Mouse (Mus musculus) midbrain, embryonic 12.5 days (tissue): ENCODE measurements around the gene Mamdc4. TPM values are rescaled to one million over a fixed set of nuclear protein-coding genes. Genes with fewer than 3 reads are reported as not detected.
"Not testable (repeated sequence)": the region's sequence is repeated elsewhere in the genome, so short reads cannot be mapped to it uniquely, and the experiment has no call there.

ENCODE experiments used
- ATAC-seq: fragments of 200-750 bp; cut with Nextera tagmentation; 2 replicates; pipeline ENCODE4 v1.8.0; 2017; ENCODE audit warnings: low read depth, moderate TSS enrichment, moderate library complexity; ENCODE audit not compliant: low FRiP score
- H3K27ac ChIP-seq: fragments of 300-500 bp; sonication (generic); replicated peaks from 2 replicates; pipeline ENCODE4 v1.5.1; 2016; ENCODE audit warnings: mild to moderate bottlenecking
- H3K27me3 ChIP-seq: fragments of 300-500 bp; sonication (generic); 2 replicates; pipeline ENCODE4 v1.6.1; 2016; ENCODE audit warnings: mild to moderate bottlenecking
- H3K36me3 ChIP-seq: fragments of 300-500 bp; sonication (generic); 2 replicates; pipeline ENCODE4 v1.6.1; 2016
- H3K4me1 ChIP-seq: fragments of 300-500 bp; sonication (generic); 2 replicates; pipeline ENCODE4 v1.6.1; 2016
- H3K4me2 ChIP-seq: fragments of 300-500 bp; sonication (generic); replicated peaks from 2 replicates; pipeline ENCODE4 v1.6.1; 2016; ENCODE audit warnings: mild to moderate bottlenecking, moderate library complexity
- H3K4me3 ChIP-seq: fragments of 300-500 bp; sonication (generic); 2 replicates; pipeline ENCODE4 v1.5.1; 2016; ENCODE audit warnings: mild to moderate bottlenecking
- H3K9ac ChIP-seq: fragments of 300-500 bp; sonication (generic); replicated peaks from 2 replicates; pipeline ENCODE4 v1.6.1; 2016; ENCODE audit warnings: mild to moderate bottlenecking, moderate library complexity
- H3K9me3 ChIP-seq: fragments of 300-500 bp; sonication (generic); 2 replicates; pipeline ENCODE4 v1.6.1; 2016; ENCODE audit warnings: mild to moderate bottlenecking
- WGBS: fragments of 180-500 bp; shearing (Covaris S2); methylation state at CpG from one replicate; pipeline ENCODE4 v1.1.7; 2016; 5-methylcytosine and 5-hydroxymethylcytosine counted together
- polyA plus RNA-seq: library from polyadenylated mRNA; unstranded; fragments of >200 nt; fragmentation: Nextera tagmentation; extraction: Ambion mirVana; gene quantifications from 2 replicates; pipeline ENCODE4 v1.2.1, GENCODE M21; 2016

Gene Mamdc4
- polyA plus RNA-seq, 1 experiment from 2014 or later, result 5.1 TPM

- H3K36me3 ChIP-seq, H3K27ac ChIP-seq, ATAC-seq, H3K9me3 ChIP-seq, H3K4me3 ChIP-seq, H3K27me3 ChIP-seq, H3K9ac ChIP-seq, H3K4me2 ChIP-seq: not testable (repeated sequence)
- peaks cover 21% of the 10 kb centered on the region for H3K4me1 ChIP-seq
- 49% methylated on average over 2 of the region's 2 CpGs for WGBS
These were observed 19.2 kb downstream of the Mamdc4 start for GRCm38 (mm10) chr2:25555479-25555878.

GRCm38 (mm10) chr2:25553171-25553786 lies 21.4 kb downstream of the Mamdc4 start:
- not testable (repeated sequence) for H3K4me2 ChIP-seq
- WGBS, result 85% methylated on average over 4 of the region's 4 CpGs

GRCm38 (mm10) chr2:25551186-25551585 lies 23.5 kb downstream of the Mamdc4 start:
- no peak overlapping the region for H3K27ac ChIP-seq
- no peak overlapping the region for H3K4me3 ChIP-seq
- no peaks in the 10 kb centered on the region for H3K27me3 ChIP-seq
- no peaks in the 10 kb centered on the region for H3K36me3 ChIP-seq
- WGBS, result 37% methylated on average over 5 of the region's 5 CpGs
- no peaks in the 10 kb centered on the region for H3K9me3 ChIP-seq
- no peak overlapping the region for H3K4me2 ChIP-seq
- ATAC-seq, result no peak
- peaks cover 4% of the 10 kb centered on the region; the same call in 1 of the 2 replicates for H3K4me1 ChIP-seq
- no peak overlapping the region for H3K9ac ChIP-seq

More at GRCm38 (mm10) chr2:25553171-25553786, 21.4 kb downstream of the Mamdc4 start:
- not testable (repeated sequence) for H3K9me3 ChIP-seq, H3K4me3 ChIP-seq, H3K27ac ChIP-seq, H3K9ac ChIP-seq, H3K27me3 ChIP-seq, ATAC-seq, H3K36me3 ChIP-seq, H3K4me1 ChIP-seq

GRCm38 (mm10) chr2:25549021-25549991 lies 25.3 kb downstream of the Mamdc4 start:
- no peak overlapping the region for H3K27ac ChIP-seq
- WGBS, result 81% methylated on average over 9 of the region's 9 CpGs
- peaks cover 15% of the 10 kb centered on the region for H3K4me1 ChIP-seq
- no peaks in the 10 kb centered on the region for H3K9me3 ChIP-seq
- H3K4me2 ChIP-seq, result no peak overlapping the region
- H3K27me3 ChIP-seq, result no peaks in the 10 kb centered on the region
- H3K9ac ChIP-seq, result no peak overlapping the region
- no peaks in the 10 kb centered on the region for H3K36me3 ChIP-seq
- ATAC-seq, result no peak
- no peak overlapping the region for H3K4me3 ChIP-seq

GRCm38 (mm10) chr2:25546811-25547491 lies 27.7 kb downstream of the Mamdc4 start, which contains the start of gene Traf2:
Gene Traf2 (minus strand): TSS chr2:25546940.
- 2% methylated on average over 48 of the region's 48 CpGs for WGBS
- Histone ChIP-seq H3K9me3 (no peaks in the 10 kb centered on the region), H3K27me3 (no peaks in the 10 kb centered on the region), H3K4me3 (peak within 1 kb of the TSS; percentile 74), H3K4me2 (peak within 1 kb of the TSS; percentile 78), H3K27ac (peak within 1 kb of the TSS; percentile 60), H3K36me3 (no peaks in the 10 kb centered on the region), H3K9ac (peak within 1 kb of the TSS; percentile 72), H3K4me1 (peaks cover 18% of the 10 kb centered on the region)
- ATAC-seq, result peak; percentile 99

GRCm38 (mm10) chr2:25545996-25546810 lies 28.4 kb downstream of the Mamdc4 start:
- H3K9me3 ChIP-seq, result no peaks in the 10 kb centered on the region
- WGBS, result 9% methylated on average over 43 of the region's 43 CpGs

GRCm38 (mm10) chr2:25541644-25542367 lies 32.8 kb downstream of the Mamdc4 start:
- H3K4me1 ChIP-seq, result peaks cover 18% of the 10 kb centered on the region
- H3K9me3 ChIP-seq, result no peaks in the 10 kb centered on the region
- no peak overlapping the region for H3K4me3 ChIP-seq
- no peak overlapping the region for H3K9ac ChIP-seq
- H3K36me3 ChIP-seq, result peaks cover 18% of the 10 kb centered on the region
- H3K27ac ChIP-seq, result no peak overlapping the region
- H3K27me3 ChIP-seq, result no peaks in the 10 kb centered on the region
- H3K4me2 ChIP-seq, result no peak overlapping the region
- 90% methylated on average over 10 of the region's 10 CpGs for WGBS
- ATAC-seq, result no peak

More at GRCm38 (mm10) chr2:25545996-25546810, 28.4 kb downstream of the Mamdc4 start:
- H3K4me3 ChIP-seq, result peak overlapping the region; percentile 74
- H3K4me1 ChIP-seq, result peaks cover 21% of the 10 kb centered on the region
- H3K36me3 ChIP-seq, result no peaks in the 10 kb centered on the region
- H3K27me3 ChIP-seq, result no peaks in the 10 kb centered on the region
- peak overlapping the region; percentile 72 for H3K9ac ChIP-seq
- peak overlapping the region; percentile 78 for H3K4me2 ChIP-seq
- peak overlapping the region; percentile 60 for H3K27ac ChIP-seq
- peak; percentile 73 for ATAC-seq

- H3K4me3 ChIP-seq, result no peak overlapping the region
- 93% methylated on average over 4 of the region's 4 CpGs for WGBS
- H3K36me3 ChIP-seq, result peaks cover 30% of the 10 kb centered on the region
These were observed 34.1 kb downstream of the Mamdc4 start for GRCm38 (mm10) chr2:25540541-25540948.

GRCm38 (mm10) chr2:25536531-25536930 lies 38.1 kb downstream of the Mamdc4 start:
- H3K4me3 ChIP-seq, result no peak overlapping the region
- H3K4me2 ChIP-seq, result no peak overlapping the region
- no peak overlapping the region for H3K27ac ChIP-seq
- ATAC-seq, result no peak
- H3K36me3 ChIP-seq, result peaks cover 48% of the 10 kb centered on the region
- 98% methylated on average over 8 of the region's 8 CpGs for WGBS
- no peaks in the 10 kb centered on the region for H3K4me1 ChIP-seq
- H3K9ac ChIP-seq, result no peak overlapping the region
- H3K9me3 ChIP-seq, result no peaks in the 10 kb centered on the region
- H3K27me3 ChIP-seq, result no peaks in the 10 kb centered on the region

More at GRCm38 (mm10) chr2:25540541-25540948, 34.1 kb downstream of the Mamdc4 start:
- Histone ChIP-seq H3K9ac (no peak overlapping the region), H3K9me3 (no peaks in the 10 kb centered on the region), H3K27ac (no peak overlapping the region), H3K27me3 (no peaks in the 10 kb centered on the region), H3K4me1 (peaks cover 10% of the 10 kb centered on the region), H3K4me2 (no peak overlapping the region)
- ATAC-seq, result no peak

GRCm38 (mm10) chr2:25534866-25535182 lies 39.8 kb downstream of the Mamdc4 start:
- H3K4me2 ChIP-seq, result no peak overlapping the region
- peaks cover 65% of the 10 kb centered on the region for H3K36me3 ChIP-seq
- no peaks in the 10 kb centered on the region for H3K9me3 ChIP-seq
- H3K4me3 ChIP-seq, result no peak overlapping the region
- H3K4me1 ChIP-seq, result no peaks in the 10 kb centered on the region
- H3K27ac ChIP-seq, result no peak overlapping the region
- ATAC-seq, result no peak
- WGBS, result 94% methylated on average over 2 of the region's 2 CpGs
- H3K27me3 ChIP-seq, result no peaks in the 10 kb centered on the region
- H3K9ac ChIP-seq, result no peak overlapping the region
